Mouse (Mus musculus): ENCODE data around the gene Gpatch1.
"Not testable (repeated sequence)": the region's sequence is repeated elsewhere in the genome, so short reads cannot be mapped to it uniquely, and the experiment has no call there.

DNA sequence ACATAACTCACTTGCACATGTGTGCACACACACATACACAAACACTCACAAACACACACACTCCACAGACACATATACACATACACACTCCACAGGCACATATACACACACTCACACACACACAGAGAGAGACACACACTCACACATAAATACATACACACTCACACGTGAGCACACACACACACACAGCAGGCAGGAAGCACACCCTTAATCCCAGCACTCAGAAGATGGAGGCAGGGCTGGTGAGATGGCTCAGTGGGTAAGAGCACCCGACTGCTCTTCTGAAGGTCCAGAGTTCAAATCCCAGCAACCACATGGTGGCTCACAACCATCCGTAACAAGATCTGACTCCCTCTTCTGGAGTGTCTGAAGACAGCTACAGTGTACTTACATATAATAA, 80.3 kb downstream of the Gpatch1 start:
- not testable (repeated sequence) for TF ChIP-seq CTCF (conservative IDR thresholded peaks at IDR 0.05; ENCODE audit: low read length); NANOG (IDR thresholded peaks at IDR 0.05; ENCODE audit: borderline replicate concordance, low read length); POU5F1 (IDR thresholded peaks at IDR 0.05; ENCODE audit: borderline replicate concordance, low read length)
